Mouse (Mus musculus) midbrain, postnatal 0 days (tissue): ENCODE results near the gene Klhdc4. TPM values are rescaled to one million over a fixed set of nuclear protein-coding genes. Genes with fewer than 3 reads are reported as not detected.

ENCODE experiments used
- ATAC-seq: fragments of 200-750 bp; cut with Nextera tagmentation; 2 replicates; pipeline ENCODE4 v1.8.0; 2017; ENCODE audit warnings: moderate number of reproducible peaks, mild to moderate bottlenecking, moderate TSS enrichment, moderate library complexity; ENCODE audit not compliant: low FRiP score
- DNase-seq: peaks from one replicate; pipeline ENCODE4 v3.0.0-alpha.2; 2015; ENCODE audit warnings: low spot score
- H3K27ac ChIP-seq: fragments of 300-500 bp; sonication (generic); 2 replicates; pipeline ENCODE4 v1.5.1; 2014; ENCODE audit warnings: low read depth, mild to moderate bottlenecking, low read length, mixed read lengths
- H3K27me3 ChIP-seq: fragments of 300-500 bp; sonication (generic); 2 replicates; pipeline ENCODE4 v1.6.1; 2014; ENCODE audit warnings: low read length, control low read depth, mixed read lengths; ENCODE audit not compliant: insufficient read depth
- H3K36me3 ChIP-seq: fragments of 300-500 bp; sonication (generic); 2 replicates; pipeline ENCODE4 v1.6.1; 2014; ENCODE audit warnings: low read length, control low read depth, mixed read lengths; ENCODE audit not compliant: insufficient read depth
- H3K4me1 ChIP-seq: fragments of 300-500 bp; sonication (generic); 2 replicates; pipeline ENCODE4 v1.6.1; 2014; ENCODE audit warnings: mild to moderate bottlenecking, control low read depth, antibody characterized with exemption, low read length, mixed read lengths; ENCODE audit not compliant: insufficient read depth
- H3K4me2 ChIP-seq: fragments of 300-500 bp; sonication (generic); 2 replicates; pipeline ENCODE4 v1.6.1; 2014; ENCODE audit warnings: low read depth, mild to moderate bottlenecking, low read length, mixed read lengths; ENCODE audit not compliant: poor library complexity, severe bottlenecking
- H3K4me3 ChIP-seq: fragments of 300-500 bp; sonication (generic); 2 replicates; pipeline ENCODE4 v1.5.1; 2014; ENCODE audit warnings: low read depth, mild to moderate bottlenecking, low read length, moderate library complexity
- H3K9ac ChIP-seq: fragments of 300-500 bp; sonication (generic); replicated peaks from 2 replicates; pipeline ENCODE4 v1.6.1; 2014; ENCODE audit warnings: mild to moderate bottlenecking, low read length, moderate library complexity, mixed read lengths; ENCODE audit not compliant: poor library complexity, severe bottlenecking
- H3K9me3 ChIP-seq: fragments of 300-500 bp; sonication (generic); 2 replicates; pipeline ENCODE4 v1.6.1; 2016; ENCODE audit warnings: low read length, control low read depth
- CTCF ChIP-seq: IDR thresholded peaks from 2 replicates; pipeline ENCODE4 v1.5.1; 2016; ENCODE audit warnings: antibody characterized with exemption, mild to moderate bottlenecking
- WGBS: fragments of 180-500 bp; shearing (Covaris S2); extraction: QIAGEN DNeasy Blood & Tissue Kit; methylation state at CpG from one replicate; pipeline ENCODE4 v1.1.7; 2014; 5-methylcytosine and 5-hydroxymethylcytosine counted together
- polyA plus RNA-seq: library from polyadenylated mRNA; unstranded; fragments of >200 nt; fragmentation: Nextera tagmentation; extraction: Ambion mirVana; gene quantifications from 2 replicates; pipeline ENCODE4 v1.2.1, GENCODE M21; 2015
- total RNA-seq: library from RNA; depleted of rRNA; stranded (reverse); fragments of >200 nt; gene quantifications from 2 replicates; pipeline ENCODE4 v1.2.3, GENCODE M21; 2014

The Klhdc4 gene
- total and polyA plus RNA-seq, 2 experiments from 2014 or later: 30.7 to 38.3 TPM

GRCm38 (mm10) chr8:121809524-121810155 is 19.7 kb downstream of the Klhdc4 start:
- peaks cover 42% of the 10 kb centered on the region for H3K36me3 ChIP-seq
- no peak overlapping the region for H3K4me2 ChIP-seq
- 94% methylated on average over 11 of the region's 11 CpGs for WGBS

GRCm38 (mm10) chr8:121808032-121808431 is 21.3 kb downstream of the Klhdc4 start:
- Histone ChIP-seq H3K9me3 (no peaks in the 10 kb centered on the region), H3K4me3 (no peak overlapping the region), H3K4me1 (no peaks in the 10 kb centered on the region), H3K27ac (no peak overlapping the region), H3K27me3 (no peaks in the 10 kb centered on the region), H3K36me3 (peaks cover 37% of the 10 kb centered on the region), H3K9ac (no peak overlapping the region), H3K4me2 (no peak overlapping the region)
- DNase-seq (no peak), ATAC-seq (no peak)
- peak; percentile 31; the same call in 1 of the 2 replicates for TF ChIP-seq CTCF
- WGBS: 80% methylated on average over 11 of the region's 11 CpGs

More at GRCm38 (mm10) chr8:121809524-121810155, 19.7 kb downstream of the Klhdc4 start:
- no peak for ATAC-seq
- Histone ChIP-seq H3K4me3 (no peak overlapping the region), H3K9me3 (no peaks in the 10 kb centered on the region), H3K4me1 (no peaks in the 10 kb centered on the region), H3K27ac (no peak overlapping the region), H3K27me3 (no peaks in the 10 kb centered on the region), H3K9ac (no peak overlapping the region)
- TF ChIP-seq CTCF: no peak
- no peak for DNase-seq

GRCm38 (mm10) chr8:121806126-121806525 is 23.2 kb downstream of the Klhdc4 start:
- WGBS: 96% methylated on average over 13 of the region's 13 CpGs
- Histone ChIP-seq H3K9ac (no peak overlapping the region), H3K9me3 (no peaks in the 10 kb centered on the region), H3K4me1 (no peaks in the 10 kb centered on the region), H3K36me3 (peaks cover 32% of the 10 kb centered on the region), H3K4me2 (no peak overlapping the region), H3K27ac (no peak overlapping the region), H3K4me3 (no peak overlapping the region), H3K27me3 (no peaks in the 10 kb centered on the region)
- no peak for ATAC-seq
- no peak for DNase-seq
- no peak for TF ChIP-seq CTCF

DNA sequence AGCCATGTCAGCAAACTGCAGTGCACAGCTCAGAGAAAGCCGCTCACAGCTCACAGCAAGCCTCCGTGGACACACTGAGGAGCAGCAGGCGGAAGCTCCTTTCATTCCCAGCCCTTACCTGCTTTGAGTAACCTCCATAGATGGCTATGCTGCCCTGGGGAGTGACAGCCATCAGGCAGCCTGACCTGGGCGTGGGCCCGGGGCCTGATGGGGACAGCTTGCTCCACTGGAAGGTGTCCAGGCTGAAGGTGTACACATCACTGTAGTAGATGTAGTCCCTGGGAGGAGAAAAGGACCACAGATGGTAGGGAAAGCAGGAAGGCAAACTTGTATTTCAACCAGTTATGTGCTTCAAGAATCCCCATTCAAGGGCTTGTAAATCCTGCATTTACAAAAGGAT is 24.5 kb downstream of the Klhdc4 start:
- Histone ChIP-seq H3K4me3 (no peak overlapping the region), H3K27ac (no peak overlapping the region), H3K9ac (no peak overlapping the region), H3K4me2 (no peak overlapping the region), H3K27me3 (no peaks in the 10 kb centered on the region), H3K36me3 (peaks cover 45% of the 10 kb centered on the region), H3K9me3 (no peaks in the 10 kb centered on the region), H3K4me1 (no peaks in the 10 kb centered on the region)
- TF ChIP-seq CTCF: no peak
- no peak for ATAC-seq
- DNase-seq: no peak
- WGBS: 96% methylated on average over 5 of the region's 5 CpGs

GRCm38 (mm10) chr8:121798401-121798800 is 31.0 kb downstream of the Klhdc4 start:
- H3K4me2 ChIP-seq: no peak overlapping the region
- no peak overlapping the region for H3K4me3 ChIP-seq
- H3K27me3 ChIP-seq: no peaks in the 10 kb centered on the region
- ATAC-seq (no peak), DNase-seq (no peak)
- H3K36me3 ChIP-seq: peaks cover 62% of the 10 kb centered on the region
- TF ChIP-seq CTCF: no peak
- no peaks in the 10 kb centered on the region for H3K4me1 ChIP-seq
- no peaks in the 10 kb centered on the region for H3K9me3 ChIP-seq
- H3K9ac ChIP-seq: no peak overlapping the region
- no peak overlapping the region for H3K27ac ChIP-seq
- 93% methylated on average over 6 of the region's 6 CpGs for WGBS

DNA sequence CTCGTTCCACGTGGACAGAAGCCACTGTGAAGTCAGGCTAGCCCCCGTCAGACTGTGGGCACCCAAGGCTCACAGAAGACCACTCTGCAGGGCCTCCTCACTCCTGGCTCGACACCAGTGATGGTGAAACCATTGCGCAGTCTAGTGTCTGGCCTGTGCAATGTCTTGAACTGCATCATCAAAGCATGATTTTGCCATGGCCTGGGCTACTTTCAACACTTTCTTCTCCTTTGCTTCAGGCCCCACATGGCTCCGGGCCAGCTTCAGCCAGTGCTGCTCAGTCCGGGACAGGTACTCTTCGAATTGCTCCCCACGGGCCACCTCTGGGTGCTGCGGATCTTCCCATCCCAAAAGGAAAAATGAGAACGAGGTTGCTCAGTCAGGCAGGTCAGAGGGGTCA is 33.0 kb downstream of the Klhdc4 start:
- H3K4me3 ChIP-seq: no peak overlapping the region
- TF ChIP-seq CTCF: no peak
- ATAC-seq (no peak), DNase-seq (no peak)
- no peaks in the 10 kb centered on the region for H3K9me3 ChIP-seq
- H3K36me3 ChIP-seq: peaks cover 70% of the 10 kb centered on the region
- no peak overlapping the region for H3K9ac ChIP-seq
- H3K4me1 ChIP-seq: no peaks in the 10 kb centered on the region
- H3K4me2 ChIP-seq: no peak overlapping the region
- no peak overlapping the region for H3K27ac ChIP-seq
- H3K27me3 ChIP-seq: no peaks in the 10 kb centered on the region
- WGBS: 93% methylated on average over 11 of the region's 11 CpGs
